Mouse (Mus musculus) ovary, postnatal 36 days (tissue): Measurements from ENCODE around the gene Dohh.
A peak's percentile ranks its signal among the peaks of the same experiment; 100 is the strongest.

Experiments
- DNase-seq: peaks from one replicate; pipeline ENCODE4 v3.0.0; 2022; ENCODE audit warnings: low spot score, mixed read lengths

The Dohh gene

DNA sequence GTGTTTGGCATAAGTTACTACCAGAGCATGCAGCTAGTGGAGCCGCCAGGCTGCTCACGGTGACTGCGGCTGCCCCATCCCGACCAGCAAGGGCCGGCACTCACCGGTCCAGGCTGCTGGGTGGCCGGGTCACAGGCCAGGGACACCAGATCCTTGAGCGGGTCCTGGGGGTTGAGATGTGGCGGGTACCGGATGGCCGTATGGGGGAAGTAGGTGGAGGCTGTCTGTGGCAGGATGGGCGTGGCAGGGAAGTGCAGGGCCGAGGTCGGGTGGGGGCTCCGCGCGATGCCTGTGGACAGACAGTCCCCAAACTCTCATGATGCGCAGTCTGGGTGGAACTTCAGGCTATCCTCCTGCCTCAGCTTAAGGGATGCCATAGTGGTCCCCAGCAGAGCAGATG, 20.5 kb downstream of the Dohh start:
- no peak for DNase-seq

DNA sequence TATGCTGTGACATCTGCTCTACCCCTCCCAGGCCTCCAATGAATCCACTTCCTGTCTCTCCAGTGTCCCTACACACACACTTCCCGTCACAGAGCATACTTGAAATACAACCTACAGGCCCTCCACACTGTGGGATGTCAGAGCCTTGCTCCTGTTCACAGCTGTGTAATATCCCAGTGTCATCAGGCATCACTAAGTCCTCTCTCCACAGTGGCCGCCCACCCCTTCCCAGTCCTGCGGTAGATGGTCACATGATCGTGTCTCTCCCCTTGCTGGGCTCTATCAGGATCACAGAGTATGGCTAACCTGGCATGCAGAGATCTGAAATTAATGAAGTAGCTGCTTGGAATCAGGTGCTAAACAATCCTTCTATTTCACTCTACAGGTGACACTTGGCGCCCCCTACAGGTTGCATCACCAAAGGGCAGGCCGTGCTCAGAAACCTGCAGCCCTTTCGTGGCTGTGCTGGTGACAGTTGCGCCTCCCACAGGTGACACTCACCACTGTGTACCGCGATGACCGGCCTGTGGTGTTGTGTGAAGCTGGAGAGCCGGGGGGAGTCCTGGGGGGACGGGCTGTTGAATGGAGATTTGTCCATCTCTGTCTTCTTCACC, 21.5 kb downstream of the Dohh start:
- DNase-seq = no peak

DNA sequence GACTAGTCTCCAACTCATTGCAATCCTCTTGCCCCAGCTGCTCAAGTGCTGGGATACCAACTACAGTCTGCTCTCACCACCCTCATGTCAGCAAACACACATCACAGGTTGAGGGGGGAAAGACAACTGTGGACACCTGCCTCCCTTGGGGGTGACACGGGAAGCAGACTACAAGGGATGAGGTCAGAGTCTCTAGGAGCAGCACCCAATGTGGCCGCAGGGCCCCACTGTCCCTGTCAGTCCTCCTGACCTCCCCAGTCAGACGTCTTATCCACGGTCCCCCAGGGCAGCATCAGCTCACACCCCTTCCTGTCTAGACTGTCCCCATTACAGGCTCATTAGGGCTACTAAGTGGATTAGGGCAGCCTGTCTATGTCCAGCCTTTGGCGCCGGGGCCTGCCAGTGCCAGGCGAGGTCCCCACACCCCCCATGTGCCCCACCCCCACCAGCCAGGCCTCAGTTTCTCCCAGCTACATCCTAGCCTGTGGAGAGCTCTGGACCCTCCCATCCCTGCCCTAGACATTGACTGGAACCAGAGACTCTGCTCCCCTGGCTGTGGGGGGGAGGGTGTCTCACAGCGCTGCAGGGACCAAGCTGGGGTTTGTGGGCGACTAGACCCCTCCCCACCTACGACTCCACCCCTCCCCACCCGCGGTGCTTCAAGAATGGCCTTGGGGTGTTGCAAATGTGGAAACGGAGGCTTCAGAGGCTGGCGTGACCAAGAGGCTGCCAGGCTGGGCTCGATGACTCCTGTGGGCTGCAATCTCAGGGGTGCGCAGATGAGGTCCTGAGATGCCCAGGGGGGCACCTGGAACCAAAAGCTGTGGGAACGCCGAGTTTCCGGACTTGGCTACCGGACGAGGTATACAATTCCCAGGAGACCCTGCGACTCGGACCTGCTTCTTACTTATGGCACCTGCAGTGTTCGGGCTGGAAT, 22.5 kb downstream of the Dohh start:
- no peak for DNase-seq

DNA sequence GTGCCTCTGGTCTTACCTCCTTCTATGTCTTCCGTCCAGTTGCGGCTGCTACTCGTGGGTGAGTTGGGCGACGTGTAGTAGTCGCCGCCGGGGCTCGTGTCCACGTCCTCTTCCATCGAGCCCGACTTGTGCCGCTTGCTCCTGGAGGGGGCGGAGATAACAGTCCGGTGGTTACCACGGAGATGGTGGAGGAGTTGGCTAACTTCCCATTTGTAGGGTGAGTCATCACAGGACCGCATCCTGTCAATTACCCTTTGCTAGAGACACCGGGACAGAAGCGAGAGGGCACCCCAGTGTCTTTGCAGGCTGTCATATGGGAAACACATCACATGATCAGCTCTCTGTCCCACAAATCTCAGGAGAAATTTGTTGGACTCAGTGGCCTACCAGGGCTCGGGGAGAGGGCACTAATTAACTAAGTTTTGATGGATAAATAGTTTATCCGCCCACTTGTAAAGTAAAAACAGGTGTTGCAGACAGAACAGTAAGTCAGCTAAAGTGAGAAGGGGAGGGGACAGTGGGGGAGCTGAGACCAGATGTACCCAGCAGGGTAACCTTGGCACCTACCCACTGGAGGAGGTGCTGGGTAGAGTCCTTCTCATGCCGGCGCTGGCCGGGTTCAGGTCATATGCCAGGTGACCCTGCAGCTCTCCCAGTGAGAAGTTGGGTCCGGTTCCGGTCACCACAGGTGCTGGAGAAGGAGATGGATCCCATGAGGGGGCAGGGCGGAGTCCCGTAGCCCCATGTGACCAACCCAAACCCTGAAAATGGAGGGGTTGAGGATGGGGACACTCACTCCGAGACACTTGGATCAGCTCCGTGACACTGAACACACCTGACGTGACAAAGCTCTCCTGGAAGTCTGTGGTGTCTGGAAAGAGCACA, 23.6 kb downstream of the Dohh start:
- peak; percentile 66 for DNase-seq

DNA sequence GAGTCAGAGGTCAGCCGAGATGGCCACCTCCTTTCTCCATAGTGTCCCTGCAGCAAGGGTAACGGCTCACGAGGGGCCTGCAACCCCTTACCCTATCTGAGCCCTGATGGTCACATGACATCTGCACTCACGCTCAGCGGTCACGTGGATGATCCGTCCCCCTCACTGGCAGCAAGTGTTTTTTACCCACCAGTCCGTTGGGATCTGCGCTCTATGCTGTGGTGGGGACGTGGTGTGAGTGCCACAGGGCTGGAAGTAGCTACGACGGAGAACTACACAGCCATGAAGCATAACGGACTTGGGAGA, 24.1 kb downstream of the Dohh start:
- no peak for DNase-seq

DNA sequence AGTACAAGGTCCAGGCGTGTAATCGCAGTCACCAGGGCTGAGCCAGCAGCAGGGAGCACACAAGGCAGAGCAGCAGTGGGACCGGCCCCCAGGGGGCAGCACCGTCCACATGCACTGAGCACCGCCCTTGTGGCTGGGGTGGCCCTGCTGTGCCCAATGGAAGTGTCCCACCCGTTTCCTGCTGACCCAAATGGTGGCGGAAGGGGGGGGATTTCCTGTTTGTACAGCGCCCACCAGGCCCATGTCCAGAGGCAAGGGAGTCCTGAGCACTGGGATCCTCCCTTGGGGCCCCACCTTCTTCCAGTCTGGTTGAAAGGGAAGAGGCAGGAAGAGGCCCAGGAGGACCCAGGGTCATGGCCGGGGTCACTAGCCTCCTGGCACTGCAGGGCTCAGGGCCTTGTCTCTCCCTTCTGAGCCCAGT, 24.7 kb downstream of the Dohh start:
- peak; percentile 76 for DNase-seq

DNA sequence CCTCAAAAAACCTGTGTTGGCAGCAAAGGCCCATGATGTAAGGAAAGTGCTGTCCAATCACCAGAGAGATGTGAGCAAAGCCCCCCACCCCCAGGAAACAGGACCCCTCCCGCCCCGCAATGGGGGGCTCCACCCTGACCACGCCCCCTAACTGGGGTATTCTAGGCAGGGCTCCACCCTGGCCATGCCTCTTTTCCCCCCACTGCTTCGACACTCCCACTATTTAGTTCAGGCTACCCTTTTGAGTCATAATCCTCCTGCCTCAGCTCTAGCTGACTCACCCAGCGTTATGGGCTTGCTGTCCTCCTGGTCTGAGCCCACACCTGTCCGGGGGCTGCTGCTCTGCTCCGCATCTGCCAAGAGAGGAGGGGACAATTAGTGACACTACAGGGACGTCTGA, 25.1 kb downstream of the Dohh start:
- no peak for DNase-seq

DNA sequence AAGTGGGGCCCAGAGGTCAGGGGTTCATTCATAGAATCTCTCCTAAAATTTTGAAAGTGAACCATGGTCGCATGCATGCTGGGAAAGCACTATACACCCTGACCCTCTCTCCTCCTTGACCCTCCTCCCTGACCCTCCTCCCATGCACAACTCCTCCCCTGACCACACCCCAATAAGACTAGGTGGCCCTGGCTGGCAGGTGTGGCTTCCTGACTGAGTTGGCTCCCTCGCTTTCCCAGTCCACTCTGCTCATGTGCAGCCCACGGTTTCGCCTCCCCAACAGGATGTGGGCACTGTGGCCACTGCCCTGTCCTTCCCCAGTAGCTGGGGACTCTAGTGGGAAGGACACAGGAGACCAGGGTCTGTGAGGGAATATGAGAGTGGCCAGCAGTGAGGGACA, 26.1 kb downstream of the Dohh start:
- no peak for DNase-seq

DNA sequence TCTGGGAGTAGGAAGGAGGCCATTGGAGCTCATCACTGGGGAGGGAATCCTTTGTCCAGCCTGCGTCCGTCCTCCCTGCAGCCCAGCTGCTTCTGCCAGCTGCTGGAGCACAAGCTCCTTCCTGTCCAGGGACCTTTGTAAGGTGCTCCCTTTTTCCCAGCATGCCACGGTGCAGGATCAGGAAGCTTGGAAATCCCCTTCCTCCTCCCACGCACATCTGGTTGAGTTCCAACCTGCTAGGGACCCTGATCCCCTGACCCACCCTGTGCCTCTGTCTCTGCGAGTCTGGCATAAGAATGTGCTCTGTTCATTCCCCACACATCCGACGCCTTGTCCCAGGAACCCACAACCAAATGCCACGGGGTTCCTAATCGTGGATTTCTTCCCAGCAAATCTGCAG, 26.8 kb downstream of the Dohh start:
- no peak for DNase-seq

DNA sequence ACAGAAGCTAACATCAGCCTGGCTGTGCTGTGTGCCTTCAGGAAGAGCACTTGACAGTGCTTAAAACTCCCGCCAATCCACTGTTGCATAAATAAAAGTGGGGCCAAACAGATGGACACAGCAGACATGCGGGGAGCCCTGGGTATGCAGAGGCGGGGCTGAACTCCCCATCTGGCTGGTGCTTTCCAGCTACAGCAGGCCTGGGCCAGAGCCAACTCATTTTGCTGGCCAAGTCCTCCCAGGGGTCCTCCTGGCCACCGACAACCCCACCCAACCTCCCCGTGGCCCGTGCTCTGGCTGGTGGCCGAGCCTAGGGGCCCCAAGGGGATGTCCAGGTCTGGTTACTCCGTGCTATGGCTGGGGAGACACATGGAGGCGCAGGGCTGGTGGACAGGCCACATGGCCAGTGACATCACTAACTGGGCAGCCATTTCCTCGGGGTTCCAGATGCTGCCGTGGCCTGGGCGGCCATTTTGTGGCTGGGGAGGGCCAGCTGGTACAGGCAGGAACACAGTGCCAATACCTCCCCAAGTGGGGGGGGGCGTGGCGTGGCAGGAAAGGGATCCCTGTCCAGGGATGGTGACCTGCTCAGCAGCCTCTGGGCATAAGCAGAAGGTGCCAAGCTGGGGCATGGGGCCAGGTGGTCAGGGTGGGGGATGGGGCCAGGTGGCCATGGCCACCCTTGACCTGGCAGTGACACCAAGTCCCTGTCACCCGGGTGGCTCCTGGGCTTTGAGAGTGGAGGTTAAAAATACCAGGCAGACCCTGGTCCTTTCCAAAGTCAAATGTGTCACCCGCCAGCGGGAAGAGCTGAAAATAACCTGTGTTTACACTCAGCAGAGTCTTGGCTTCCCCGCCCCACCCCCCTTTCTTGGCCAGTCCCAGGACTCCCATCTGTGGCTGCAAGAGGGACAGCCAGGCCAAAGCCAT, 27.5 kb downstream of the Dohh start:
- DNase-seq = peak; percentile 75

DNA sequence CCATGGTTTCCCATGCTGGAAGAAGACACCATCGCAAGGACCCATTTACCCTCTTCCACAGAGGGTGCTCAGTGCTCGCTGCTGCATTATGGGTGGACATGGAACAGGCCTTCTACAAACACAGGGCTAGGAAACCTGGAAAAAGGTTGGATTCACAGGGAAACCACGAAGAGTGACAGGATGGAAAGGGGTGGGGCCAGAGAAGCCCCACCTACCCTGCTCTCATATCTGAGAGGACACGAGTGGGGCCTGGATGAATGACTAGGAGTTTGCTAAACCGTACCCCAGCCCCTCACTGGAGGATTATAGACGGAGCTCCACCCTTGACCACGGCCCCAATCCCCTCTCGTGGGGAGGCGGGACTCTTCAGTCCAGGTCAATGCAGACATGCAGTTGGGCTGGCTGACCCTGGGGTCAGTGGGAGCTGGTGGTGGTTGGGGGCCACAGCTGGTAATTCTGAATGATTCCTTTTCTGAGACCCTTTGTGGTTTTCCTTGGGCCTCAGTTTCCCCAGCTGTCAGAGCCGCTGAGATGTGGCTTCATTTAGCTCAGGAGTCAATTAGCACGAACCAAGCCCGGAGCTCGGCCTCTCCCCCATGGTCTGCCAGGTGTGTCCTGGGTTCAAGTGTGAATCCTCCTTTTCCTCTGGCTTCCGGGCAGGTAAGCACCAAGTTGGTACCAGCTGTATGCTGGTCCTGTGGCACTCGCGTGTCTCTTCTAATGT, 28.5 kb downstream of the Dohh start:
- no peak for DNase-seq

DNA sequence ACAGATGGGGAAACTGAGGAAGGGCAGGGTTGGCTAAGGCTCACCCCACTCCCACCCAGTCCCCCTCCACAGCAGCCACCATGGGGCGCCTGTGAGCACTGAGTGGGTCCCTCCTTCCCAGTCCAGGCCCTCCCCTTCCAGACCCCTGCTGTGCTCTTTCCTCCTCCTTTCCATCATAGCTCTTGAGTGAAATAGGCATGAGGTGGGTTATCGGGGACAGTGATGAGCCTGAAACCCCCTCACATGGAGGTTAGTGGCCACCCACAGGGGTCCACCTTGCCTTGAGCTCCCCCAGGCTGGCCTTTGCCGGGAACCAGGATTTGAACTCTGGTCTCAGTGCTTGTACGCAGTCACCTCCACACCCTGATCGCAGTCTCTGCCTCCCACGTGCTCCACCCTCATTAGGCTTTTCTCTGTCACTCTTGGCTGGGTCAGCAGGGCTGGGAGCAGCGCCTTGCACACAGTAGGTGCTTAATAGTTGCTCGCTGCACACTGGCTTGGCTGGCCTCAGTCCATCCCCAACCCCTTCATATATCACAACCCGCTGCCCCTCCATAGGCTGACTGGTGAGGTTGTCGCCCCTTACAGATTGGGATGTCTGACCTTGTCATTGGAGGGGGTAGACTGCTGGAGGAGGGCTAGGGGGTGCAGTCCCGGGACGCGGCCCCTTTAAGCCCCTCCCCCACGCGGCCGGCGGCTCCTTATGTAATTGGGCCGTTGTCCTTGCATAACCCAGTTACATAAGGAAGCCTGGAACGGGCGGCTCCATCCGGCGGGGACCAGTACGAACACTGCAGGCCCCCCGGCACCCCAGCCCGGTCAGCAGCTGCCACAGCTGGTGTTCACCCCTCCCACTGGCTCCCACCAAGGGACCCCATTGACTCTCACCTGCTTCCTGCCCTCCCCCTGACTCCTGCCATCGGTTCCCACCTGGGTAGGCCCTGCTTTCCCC, 29.4 kb downstream of the Dohh start:
- DNase-seq = peak; percentile 85

DNA sequence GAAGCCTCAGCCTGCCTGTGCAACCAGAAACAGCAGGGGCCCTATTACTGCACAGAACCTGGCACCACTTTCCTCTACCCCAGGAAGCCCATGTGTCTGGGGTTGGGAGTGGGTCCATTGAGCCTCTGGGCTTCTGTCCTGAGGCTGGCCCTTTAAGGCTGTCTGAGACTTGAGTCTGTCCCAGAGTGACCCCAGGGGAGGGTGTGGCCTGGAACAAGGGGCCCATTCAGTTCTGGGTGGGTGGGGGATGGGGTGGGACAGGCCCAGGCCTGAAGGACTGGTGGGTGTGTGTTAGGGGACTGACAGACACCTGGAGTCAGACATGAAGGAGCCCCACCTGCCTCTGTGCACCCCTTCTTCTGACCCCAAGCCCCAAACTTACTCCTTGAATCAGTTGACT, 30.5 kb downstream of the Dohh start:
- DNase-seq = no peak

DNA sequence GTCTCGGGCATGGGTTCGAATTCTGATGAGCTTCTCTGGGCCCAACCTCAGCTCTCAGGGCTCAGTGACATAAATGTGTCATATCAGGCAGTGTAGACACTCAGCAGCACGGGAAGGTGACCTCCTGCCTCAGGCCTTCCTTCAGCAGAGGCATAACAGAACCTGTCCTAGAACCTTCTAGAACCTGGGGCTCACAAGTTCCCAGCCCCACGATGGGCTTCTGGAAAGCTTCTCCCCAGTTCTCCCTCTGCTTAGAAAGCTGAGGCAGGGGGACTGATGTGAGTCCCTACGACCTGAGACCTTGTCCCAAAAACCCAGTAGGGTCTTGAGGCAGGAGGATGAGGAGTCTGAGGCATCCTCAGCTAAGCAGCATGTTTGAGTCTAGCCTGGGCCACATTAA, 30.9 kb downstream of the Dohh start:
- no peak for DNase-seq

DNA sequence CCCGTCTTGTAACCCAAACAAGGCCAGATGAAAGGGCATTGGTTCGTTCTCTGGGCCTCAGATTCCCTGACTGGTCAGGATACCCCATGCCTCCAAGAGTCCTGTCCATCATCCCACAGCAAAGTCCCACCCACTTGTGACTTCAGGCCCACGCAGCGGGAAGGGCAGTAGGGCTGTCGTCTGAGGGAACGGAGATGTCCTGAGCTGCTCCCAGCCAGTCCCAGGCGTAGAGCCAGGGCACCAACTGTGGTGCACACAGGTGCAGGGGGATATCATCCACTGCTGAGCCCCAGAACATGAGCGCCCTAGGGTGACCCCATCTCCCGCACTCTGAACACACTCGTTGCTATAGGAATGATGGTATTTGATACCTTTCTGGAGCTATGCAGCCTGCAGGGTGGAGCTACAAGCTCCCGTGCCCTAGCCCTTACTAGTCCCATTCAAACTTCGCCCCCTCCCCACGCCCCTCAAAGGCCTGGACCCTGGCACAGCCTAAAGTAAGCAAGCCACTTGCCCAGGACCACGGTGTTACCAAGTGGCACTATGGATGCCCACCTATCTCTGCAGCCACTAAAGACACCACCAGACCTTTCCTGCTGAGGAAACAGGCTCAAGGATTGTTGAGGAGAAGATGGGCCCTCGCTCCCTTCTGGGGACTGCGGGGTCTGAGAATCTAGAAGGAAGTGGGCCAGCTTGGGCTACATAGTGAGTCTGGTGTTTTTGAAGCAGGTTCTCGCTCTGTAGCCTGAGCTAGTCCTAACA, 31.5 kb downstream of the Dohh start:
- no peak for DNase-seq

DNA sequence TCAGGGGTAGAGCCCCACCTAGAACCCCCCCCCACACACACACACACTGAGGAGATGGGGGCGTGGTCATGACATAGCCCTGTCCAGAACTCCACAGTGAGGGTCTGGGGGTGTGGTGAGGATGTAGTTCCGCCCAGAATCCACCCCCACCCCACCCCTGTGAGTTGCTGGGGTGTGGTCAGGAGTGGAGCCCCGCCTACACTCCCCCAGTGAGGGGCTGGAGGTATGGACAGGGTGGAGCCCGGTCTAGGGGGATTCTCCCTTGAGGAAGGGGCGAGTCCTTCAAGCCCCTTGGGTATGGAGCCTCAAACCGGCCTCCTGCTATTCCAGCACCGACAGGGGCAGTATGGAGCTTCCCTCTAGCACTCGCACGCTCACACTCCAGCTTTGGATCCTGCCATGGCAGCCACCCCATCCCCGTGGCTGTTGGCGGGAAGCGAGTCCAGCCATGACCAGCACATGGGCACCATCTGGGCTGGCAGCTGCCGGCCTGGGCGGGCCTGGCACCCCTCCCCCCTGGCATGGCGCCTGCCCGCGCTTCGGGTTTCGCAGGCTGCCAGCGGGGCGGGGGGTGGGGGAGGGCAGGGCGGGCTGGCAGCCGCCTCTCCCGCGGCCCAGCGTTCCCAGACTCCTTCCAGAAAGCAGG, 32.5 kb downstream of the Dohh start:
- DNase-seq = peak; percentile 84

DNA sequence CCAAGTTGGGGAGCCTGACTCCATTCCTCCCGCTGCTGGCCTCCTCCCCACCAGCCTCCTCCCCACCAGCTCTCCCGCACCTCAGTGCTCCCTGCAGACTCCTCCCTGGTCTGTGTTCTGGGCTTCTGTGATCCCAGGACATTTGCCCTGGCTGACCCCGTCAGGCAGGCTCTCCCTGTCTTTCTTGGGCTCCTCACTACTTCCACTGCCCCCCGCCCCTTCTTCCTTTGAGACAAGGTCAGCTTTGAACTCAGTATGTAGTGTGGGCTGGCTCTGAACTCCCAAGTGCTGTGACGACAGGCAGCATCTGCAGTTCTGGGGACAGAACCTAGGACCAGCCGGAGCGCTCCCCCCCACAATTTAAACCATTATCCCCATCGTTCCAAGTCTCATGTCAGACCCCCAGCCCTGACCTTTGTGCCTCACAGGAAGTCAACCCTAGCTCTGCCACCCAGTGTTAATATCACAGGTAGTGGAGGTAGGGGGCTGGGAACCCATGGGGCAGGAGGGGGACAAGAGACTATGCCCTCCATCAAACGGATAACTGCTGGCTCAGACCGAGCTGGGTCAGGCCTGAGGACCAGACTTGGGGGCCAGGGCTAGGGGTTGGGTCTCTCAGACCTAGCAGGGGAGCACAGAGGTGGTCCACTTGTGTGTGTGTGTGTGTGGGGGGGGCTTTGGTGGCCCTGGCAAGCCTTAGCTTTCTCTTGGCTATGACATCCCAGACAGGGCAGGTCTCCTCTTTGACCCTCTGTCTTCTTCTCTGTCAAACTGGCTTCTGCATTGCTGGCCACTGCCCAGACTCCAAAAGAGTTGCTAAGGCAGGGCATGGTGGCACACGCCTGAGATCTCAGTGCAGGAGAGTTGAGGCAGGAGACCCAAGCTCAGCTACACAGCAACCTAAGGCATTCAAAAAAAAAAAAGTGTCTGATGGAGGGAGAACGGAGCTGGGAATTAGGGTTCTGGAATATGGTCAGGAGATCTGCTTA, 33.3 kb downstream of the Dohh start:
- no peak for DNase-seq
